Mouse (Mus musculus) layer of hippocampus, adult 9-10 months (tissue): ENCODE results near the gene Phf14.
"Not testable (repeated sequence)": the region's sequence is repeated elsewhere in the genome, so short reads cannot be mapped to it uniquely, and the experiment has no call there.

Source experiments
- DNase-seq: peaks from one replicate; pipeline ENCODE4 v3.0.0; 2022; ENCODE audit warnings: low spot score

Phf14 gene

DNA sequence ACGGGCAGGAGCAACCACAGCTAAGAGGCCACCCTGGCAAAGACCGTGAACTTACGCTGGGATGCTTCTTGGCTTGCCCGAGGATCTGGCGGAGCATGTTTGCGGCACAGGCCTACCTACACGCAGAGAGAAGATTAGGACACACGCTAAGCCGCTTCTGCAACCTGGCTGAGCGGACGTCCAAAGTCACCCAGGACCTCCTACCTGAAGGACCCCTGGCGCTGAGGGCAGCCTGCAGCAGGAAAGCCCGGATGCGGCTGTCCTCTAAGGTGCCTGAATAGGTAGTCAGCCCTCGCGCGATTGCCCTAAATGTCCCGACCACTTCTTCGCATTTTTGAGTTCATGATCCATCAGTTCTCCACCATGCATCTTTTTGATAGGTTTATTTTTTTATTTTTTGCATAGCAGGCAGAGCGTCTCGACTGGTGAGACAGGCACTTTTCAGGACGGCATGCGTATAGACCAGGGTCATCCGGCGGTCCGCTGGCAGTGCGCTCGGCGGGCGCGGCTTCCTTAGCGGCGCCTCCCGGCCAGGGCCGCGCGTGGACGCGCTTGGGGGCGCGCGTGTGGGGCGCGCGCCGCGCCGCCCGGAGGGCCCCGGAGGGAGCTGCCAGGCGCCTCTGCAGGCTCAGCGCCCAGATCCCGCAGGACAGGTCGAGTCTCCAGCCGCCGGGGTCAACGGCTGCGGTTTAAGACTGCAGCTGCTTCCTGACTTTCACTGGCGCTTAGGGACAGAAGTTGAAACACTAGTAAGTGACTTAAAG lies at the start of gene Phf14, which contains the start of gene Ndufa4:
TSS of gene Phf14 (plus strand) at position 541 of the 764 bp plus-strand sequence.
TSS of gene Ndufa4 (minus strand) at position 229 of the 764 bp plus-strand sequence.
- DNase-seq = peak; percentile 95

- DNase-seq = not testable (repeated sequence)
Observed at GRCm38 (mm10) chr6:11875364-11875763, 32.2 kb upstream of the Phf14 start.

DNA sequence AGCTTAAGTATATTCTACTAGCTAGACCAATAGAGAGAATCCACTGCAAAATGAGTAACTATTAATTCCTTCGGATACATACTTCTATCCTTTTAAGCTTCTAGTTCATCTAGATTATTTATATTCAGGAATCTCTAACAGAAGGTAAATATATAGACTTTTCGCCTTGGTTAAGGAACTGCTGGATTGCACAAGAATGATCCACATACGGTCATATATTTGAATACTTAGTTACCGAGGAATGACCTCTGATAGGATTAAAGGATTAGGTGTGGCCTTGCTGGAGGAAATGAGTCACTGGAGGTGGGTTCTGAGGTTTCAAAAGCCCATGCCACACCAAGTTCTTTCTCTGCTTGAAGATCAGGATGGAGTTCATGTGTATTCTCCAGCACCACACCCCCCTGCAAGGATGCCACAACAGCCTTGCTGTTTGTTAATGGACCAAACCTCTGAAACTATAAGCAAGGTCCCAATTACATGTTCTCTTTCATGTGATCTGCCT lies 6.7 kb upstream of the Phf14 start:
- DNase-seq = no peak

DNA sequence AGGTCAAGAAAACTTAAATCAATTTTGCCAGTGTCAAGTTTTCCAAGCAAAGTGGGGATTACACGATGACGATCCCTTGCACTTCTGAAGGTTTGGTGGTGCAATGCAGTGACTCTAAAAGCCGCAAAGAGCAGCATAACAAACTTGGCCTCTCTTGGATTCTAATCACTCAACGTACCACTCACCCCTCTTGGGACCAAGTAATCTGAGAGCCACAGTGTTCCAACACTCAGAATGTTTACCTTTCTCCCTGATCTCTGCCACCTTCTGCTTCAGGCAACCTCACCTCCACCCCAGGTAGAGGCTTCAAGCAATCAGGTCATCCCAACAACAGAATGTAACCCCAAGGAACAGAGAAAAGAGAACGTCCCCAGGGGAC lies 730 bp upstream of the Phf14 start:
- DNase-seq = no peak

DNA sequence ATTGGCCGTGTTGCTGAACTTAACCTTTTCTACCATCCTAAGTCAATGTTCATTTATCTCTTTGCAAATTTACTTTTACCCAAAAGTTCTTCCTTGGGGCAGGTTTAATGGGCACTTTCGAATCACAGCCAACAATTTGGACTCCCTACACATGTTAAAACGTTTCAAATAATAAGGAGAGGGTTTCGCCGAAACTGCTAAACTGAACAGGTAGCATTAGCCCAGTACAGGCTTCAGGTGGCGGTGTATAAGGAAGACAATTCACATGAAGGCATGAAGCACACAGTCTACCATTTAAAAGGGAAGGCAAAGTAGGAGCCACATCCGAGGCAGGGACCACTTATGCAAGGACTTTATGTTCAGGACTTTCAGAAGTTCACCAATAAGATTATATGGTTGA lies 561 bp downstream of the Phf14 start:
- DNase-seq = no peak

- peak; percentile 61 for DNase-seq
Observed at GRCm38 (mm10) chr6:11925496-11926041, 18.0 kb downstream of the Phf14 start.

DNA sequence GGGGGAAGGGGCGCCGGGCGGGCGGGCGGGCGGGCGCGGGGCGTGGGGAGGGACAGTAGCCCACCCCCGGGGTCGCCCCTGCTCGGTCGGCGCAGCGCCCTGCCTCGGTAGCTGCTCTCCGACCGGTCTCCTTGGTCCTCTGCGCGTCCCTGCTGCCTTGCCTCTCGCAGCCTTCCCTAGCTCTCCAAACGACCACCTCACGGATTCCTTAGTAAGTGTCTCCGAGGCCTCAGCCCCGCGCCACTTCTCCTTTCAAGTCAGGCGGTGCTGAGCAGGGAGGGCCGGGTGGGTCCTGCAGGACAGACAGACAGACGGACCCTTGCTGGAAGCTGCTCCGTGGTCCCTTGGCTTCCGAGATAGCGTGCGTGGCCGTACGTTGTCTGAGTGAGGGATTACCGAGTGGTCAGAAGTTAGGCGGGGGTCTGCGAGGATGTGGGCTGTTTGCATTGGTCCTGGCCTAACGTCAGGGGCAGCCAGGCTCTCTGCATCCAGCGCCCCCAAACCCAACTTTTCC lies 18.5 kb downstream of the Phf14 start:
- no peak for DNase-seq

DNA sequence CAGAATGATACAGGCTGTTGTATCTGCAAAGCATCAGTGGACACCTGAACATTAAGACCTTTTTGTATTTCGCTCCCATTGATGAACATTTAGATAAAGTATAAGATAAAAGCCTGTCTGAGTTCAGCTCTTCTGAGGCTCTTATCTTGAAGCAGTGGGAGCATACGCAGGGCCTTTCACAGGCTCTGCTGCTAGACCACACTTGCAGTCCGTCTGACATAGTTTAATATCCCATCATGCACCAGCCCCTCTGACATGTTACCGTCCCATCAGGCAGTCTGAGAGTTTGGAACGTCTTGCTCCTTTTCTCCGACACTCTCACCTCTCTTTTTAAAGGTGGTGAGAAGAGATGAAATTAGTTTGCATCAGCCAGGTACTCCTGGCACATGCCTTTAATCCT lies 19.9 kb downstream of the Phf14 start:
- no peak for DNase-seq

GRCm38 (mm10) chr6:11933403-11933802 lies 25.8 kb downstream of the Phf14 start:
- no peak for DNase-seq

DNA sequence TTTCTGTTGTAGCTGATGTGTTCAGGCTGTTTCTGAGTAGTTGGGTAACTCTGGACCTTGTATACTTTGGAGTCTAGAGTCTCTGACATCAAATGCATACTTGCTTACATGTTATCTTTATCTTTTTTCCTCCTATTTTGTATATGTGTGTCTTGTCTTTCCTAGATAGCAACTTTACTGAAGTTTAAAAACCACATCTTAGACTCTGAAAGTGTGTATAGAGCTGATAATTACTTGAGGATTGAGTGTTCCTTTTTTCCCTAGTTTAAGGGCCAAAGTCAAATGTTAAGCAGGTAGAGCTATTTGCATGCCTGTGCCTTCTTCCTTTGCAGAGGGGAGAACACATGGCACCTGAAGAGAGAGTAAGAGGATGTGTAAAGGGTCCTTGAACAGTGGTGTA lies 33.3 kb downstream of the Phf14 start:
- no peak for DNase-seq

- DNase-seq = no peak
Observed at GRCm38 (mm10) chr6:11942089-11942488, 34.5 kb downstream of the Phf14 start.

GRCm38 (mm10) chr6:11948100-11948499 lies 40.5 kb downstream of the Phf14 start:
- DNase-seq = no peak

GRCm38 (mm10) chr6:11960172-11960571 lies 52.6 kb downstream of the Phf14 start:
- no peak for DNase-seq

DNA sequence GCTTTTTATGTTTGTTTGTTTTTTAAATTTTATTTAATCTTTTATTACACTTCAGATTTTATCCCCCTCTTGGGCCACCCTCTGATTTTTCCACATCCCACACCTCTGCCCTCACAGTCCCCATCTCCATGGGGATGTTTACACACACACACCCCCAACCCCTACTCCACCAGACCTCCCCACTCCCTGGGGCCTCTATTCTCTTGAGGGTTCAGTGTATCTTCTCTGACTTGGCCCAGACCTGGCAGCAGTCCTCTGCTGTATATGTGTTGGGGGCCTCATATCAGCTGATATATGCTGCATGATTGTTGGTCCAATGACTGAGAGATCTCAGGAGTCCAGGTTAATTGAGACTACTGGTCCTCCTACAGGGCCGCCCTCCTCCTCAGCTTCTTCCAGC lies 86.2 kb downstream of the Phf14 start:
- DNase-seq = no peak

- DNase-seq = no peak
Observed at GRCm38 (mm10) chr6:11998576-11998975, 91.0 kb downstream of the Phf14 start.

DNA sequence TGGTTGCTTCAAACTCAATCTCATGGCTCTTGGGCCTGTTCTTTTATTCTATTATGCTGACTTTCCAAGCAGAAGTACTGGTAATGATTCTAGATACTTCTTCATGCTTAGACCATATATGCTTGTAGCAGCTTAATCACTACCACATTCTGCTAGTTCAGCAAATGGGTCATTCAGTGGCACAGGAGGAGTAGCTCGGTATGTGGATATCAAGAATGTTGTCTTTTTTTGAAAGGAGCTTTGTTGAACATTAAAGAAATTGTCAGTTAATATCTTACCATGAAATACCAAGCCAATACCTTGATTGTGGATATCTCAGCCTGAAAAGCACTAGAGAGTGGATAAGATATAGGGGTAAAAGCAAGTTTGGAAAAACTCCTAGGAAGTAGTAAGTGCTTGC lies 91.9 kb downstream of the Phf14 start:
- DNase-seq = no peak

- DNase-seq = no peak
Observed at GRCm38 (mm10) chr6:12005455-12005854, 97.8 kb downstream of the Phf14 start.

- no peak for DNase-seq
Observed at GRCm38 (mm10) chr6:12006001-12006400, 98.4 kb downstream of the Phf14 start.

GRCm38 (mm10) chr6:12012103-12012502 lies 104.5 kb downstream of the Phf14 start:
- no peak for DNase-seq

DNA sequence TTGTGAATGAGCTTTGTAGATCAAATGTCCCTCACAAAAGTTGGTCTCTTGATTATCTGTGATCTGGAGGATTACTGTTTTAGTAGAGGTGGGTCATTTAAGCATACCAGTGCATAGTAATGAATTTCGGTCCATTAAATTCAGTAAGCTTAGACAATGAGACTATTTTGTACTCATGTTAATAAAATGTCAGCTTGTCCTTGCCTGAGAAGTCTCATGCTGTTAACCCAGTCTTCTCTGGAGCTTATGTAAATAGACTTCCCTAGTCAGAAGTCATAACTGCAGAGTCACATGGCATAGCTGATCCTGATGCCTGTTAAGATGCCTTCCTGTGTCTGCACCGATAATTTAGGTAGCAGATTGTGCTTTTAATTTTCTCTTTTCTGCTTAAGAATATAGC lies 106.4 kb downstream of the Phf14 start:
- DNase-seq = no peak

DNA sequence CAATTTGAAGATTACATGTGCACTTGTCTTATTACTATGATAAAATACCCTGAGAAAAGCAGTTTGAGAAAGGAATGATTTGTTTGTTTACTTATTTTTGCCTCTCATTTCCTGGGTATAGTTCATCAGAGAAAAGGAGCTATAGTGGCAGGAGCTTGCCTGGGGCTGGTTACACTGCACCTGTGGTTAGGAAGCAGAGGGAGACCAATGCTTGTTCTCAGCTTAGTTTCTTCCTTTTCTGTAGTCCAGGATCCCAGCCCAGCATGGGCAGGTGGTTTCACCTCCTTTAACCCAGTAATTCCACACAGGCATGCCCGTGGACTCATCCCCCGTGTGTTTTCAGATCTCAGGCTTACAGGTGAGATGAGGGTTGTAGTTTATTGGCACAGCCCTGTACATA lies 107.1 kb downstream of the Phf14 start:
- DNase-seq = no peak

DNA sequence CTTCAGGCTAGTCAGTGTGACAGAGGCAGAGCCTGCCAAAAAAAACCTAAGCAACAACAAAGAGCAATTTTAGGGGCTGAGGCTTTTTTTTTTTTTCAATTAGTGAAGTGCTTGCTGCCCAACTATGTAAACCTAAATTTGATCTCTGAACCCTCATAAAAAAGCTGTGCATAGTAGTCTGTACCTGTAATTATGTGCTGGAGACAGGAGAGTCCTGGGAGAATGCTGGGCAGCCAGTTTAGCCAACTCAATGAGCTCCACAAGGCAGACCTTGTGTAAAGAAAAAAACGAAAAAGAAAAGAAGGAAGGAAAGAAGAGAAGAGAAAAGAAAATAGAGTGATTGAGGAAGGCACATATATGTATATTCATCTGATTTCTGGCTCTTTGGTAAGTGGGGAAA lies 112.1 kb downstream of the Phf14 start:
- DNase-seq = no peak

- no peak for DNase-seq
Observed at GRCm38 (mm10) chr6:12020156-12020555, 112.5 kb downstream of the Phf14 start.

- DNase-seq = no peak
Observed at GRCm38 (mm10) chr6:12020738-12021137, 113.1 kb downstream of the Phf14 start.
